Mouse (Mus musculus) cerebellum, postnatal 36 days (tissue): ENCODE data around the gene Nup107.

Experiments used
- DNase-seq, 2 experiments: peaks; one replicate each; pipeline ENCODE4 v3.0.0; 2021 to 2022; ENCODE audit warnings: mixed read lengths in 2 of 2

Nup107 gene

DNA sequence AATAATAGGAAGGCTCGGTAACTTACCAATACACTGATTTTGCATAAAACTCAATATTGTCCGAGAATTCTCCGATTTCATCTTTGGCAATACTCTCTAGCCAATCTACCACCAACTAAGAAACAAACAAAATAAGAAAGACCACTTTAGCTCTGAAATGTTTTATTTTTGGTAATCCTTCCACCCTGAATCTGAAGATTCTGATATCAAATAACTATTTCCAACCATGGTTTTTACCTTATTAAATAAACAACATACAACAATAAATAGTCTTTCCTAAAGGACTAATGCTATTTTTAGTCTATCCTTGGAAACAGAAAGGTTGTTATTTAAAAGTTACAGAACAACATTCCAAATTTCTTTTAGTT is 15.4 kb downstream of the Nup107 start:
- DNase-seq = no peak

DNA sequence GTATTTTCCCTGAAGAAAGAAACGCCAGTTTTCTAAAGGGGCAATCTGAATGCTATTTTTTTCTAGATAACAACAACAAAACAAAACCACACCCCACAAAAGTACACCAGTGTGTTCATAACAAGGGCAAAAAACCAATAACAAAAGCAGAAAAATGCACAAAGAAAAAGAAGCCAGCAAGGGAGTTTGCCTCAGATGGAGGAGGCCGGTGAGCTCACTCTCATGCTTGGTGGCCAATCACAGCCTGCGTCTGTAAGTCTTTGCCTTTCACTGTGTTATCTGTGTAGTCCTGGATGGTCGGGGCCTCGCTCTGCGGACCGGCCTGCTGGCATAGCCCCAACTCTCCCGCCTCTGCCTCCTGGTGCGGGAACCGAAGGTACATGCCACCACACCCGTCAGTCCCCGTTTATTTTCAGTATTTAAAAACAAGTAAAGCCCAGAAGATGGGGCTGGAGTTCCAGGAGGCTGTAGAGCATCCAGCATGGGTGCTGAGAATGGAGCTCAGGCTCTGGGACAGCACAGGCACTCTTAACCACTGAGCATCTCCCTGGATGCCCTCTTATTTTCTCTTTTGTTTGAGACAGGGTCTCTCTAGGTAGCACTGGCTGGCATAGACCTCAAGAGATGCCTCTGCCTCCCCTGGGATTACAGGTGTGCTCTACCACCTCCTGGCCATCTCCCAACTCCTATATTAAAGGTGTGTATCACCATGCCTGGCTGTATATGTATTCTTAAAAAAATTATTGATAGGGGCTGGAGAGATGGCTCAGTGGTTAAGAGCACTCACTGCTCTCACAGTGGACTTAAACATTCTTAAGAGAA is 16.0 kb downstream of the Nup107 start:
- no peak for DNase-seq

DNA sequence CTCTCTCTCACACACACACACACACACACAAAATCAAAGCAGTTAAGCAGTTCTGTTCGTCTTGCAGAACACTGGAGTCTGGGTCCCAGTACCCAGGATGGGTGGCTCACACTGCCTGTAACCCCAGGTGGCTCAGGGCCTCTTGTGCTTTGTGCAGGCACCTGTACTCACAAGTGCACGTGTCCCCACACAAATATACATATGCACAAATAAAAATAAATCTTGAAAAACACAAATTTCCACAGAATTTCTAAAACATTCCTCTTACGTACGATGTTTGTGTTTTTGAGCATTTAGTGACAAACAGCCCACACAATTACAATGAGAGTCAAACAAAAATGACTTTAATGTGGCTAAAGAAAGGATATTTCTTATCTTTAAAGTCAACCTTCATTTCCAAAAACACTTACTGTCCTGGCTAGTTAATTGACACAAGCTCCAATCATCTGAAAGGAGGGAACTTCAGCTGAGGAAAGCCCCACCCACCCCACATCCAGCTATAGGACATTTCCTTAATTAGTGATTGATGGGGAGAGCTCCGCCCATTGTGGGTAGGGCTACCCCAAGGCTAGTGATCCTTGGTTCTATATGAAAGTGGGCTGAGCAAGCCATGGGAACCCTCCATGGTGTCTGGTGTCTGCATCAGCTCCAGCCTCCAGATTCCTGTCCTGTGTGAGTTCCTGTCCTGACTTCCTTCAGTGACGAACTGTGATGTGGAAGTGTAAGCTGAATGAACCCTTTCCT is 16.9 kb downstream of the Nup107 start:
- DNase-seq = no peak

DNA sequence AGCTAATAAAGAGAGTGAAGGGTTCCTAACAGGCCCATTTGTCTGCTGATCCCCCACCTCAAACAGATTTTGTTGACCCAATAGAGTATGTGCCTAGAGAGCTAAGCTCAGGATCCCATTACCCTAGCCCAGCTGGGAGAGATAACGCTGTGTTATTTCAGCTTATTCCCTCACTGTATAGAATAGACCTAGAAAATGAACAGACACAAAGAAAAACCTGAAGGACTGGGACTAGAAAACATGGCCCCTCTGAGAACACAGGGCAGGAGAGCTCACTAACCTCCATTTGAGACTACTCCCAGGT is 17.7 kb downstream of the Nup107 start:
- no peak for DNase-seq

DNA sequence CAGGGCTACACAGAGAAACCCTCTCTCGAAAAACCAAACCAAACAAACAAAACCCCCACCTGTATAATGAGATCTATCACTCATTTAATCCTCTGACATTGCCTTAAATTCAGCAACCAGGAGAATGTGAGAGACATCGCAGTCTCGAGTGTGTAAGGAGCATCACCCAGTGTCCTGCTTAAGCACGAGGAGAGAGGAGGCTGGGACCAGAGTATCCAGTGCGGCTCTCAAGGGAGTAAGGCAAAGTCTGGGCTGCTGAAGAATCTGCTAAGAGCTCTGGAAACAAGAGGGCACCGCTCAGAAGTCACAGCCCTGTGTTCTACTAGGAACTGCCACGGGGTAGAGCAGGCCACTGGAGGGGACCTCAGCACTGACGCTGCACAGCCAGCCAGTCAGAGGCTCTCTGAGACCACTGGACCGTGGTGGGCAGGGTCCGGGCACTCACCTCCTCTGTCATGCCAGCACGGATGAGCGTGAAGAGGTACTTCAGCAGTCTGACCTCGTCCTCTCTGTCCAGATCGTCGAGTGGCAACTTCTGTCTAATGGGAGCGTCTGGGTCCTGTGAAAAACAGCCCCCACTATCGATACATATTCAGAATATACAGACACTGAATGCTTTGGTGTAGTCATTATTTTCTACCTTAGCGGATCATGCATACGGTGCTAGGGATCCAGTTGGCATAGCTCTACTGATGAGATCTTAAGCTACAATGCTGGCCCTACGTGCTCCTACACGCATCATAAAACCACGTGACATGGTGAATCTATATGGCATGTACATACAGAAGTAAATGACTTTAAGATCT is 18.3 kb downstream of the Nup107 start:
- DNase-seq = no peak

DNA sequence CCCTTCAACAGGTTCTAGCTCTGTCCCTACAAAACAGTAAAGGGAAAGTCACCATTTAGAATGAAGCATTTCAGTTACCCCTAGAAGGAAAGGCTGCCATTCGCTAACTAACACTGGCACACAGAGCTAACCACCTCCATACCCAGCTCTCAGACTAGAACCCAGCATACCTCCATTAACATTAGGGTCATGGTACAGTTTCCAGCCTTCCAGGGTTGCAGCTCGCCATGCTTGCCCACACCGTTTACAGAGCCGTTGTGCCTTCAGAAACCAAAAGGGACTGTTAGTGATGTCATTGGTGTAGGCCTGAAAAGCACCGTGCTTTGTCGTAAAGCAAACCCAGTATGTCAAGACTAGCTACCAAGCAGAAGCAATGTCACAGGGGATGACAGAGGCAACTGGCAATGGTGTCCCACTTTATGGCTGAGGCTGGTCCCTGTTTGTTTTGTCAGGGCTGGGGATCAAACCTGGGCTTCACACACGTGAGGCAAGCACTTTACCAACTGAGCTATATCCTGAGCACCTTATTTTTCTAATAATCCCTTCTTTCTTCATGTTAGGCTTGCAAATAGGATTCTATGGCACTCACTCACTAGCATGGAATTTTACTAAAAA is 19.3 kb downstream of the Nup107 start:
- no peak for DNase-seq

DNA sequence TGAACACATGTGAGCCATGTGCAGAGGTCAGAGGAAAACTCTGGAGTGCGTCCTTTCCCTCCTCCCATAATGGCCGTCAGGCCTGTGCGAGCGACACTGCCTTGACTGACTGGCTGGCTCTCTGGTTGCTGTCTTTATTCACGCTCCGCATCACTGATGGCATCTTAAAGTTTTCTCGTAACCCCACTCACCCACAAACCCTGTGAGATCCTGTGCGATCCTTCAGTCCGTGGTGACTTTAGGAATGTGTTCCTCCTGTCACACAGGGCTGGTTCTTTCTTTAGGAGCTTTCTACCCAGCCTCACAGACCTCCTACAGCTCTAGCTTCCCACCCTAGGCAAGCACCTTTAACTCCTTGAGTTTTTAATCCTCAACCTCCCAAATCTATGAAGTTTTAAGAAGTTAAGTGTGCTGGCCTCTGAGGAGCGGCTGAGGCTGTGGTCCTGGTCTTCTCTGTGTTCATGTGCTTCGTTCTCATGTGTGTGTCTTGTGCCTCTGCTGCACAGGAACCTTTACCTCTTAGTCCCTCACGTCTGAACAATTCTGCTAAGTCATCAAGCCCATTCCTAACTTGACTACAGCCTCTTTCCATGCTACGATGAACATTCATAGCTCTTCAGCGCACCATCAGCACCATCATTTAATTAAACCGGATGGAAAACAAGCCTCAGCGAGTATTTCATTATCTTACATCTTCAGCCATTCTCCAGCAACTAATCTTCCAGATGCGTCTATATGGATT is 20.0 kb downstream of the Nup107 start:
- no peak for DNase-seq

DNA sequence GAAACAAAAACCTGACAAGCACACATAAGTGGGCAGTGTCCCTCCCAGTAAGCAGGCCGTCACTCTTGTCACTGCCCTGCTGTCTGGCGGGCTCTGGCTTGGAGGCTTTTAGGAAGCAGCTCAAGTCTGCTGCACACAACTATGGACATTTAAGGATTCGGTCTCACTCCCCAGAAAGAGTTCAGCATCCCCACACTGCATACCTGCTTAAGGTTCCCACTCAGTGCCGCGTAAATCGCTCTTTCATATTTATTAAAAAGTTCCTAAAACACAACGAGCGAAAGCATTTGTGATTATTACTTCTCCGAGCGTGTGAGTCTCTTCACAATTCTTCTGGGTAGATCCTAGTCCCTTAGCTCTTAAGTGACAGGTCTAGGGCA is 21.4 kb downstream of the Nup107 start:
- no peak for DNase-seq

DNA sequence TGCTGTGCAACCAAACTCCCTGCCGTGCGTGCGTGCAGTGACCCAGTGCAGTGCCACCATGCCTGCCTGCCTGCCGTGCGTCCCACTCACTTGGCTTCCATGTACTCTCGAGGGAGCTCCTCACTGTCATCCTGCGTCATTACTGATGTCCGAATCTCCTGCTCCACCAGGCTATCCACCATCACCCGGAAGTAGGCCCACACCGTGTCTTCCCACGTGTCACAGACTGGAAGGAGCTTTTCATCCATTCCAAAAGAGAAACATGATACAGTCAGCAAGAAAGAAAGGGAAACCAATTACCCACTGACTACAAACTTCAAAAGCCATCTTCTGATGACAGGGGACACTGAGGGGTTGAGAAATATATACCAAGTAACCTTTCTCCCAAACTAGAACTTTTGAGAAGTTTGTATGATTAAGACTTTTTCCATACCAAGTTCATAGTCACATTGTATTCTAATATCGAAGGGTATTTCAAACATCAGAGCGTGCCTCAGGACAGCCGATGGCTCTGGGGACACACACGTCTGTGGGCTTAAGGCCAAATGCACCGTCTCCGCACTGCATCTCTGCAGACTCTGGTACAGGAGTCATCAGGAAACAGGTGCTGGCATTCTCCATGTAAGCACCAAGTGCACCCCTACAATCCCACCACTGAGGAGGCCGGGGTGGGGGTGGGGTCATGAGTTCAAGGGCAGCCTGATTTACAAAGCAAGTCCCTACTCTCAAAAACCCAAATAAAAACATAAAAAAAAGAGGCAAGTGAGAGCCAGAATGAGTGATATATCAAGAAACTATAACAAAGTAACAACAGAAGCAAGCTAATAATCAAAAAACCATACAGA is 22.0 kb downstream of the Nup107 start:
- no peak for DNase-seq

DNA sequence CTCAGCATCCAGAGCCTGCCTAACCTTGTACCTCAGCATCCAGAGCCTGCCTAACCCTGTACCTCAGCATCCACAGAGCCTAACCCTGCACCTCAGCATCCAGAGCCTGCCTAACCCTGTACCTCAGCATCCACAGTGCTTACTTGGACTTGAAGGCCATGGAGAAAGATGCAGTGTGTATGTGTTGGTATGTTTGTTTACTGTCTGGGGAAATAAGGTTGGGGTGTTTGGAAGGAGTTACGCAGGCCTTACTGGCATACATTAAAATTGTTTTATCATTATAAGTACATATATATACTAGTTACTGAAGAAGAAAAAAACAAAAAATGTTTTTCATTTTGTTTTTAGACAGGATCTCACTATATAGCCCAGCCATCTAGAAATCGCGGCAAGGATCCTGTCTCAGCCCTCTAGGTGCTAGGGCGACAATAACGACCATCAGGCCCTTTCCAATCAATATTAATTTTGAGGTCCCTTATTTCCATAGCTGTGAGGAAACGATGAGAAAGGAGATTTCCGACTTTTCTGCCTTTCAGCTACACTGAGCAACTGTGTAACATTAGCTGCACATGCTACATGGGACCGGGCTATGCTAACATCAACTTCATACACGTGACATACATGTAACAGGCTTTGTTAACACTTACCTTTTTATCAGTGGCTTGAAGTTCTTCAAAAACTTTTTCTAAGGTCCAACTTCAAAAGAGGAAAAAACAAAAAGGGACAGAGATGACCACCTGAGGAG is 22.8 kb downstream of the Nup107 start:
- no peak for DNase-seq

DNA sequence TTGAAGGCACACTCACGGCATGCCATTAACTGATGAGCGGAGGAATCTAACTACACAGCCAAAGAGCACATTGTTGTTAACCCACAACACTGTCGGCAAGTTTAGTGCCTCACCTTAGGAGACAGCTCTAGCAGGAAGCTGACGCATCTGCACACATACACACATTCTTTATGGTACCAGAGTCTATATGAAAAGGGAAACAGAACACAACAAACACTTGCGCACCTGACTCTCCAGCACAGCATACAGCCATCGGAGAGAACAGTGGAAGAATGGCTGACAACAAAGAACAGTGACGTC is 24.4 kb downstream of the Nup107 start:
- no peak for DNase-seq

DNA sequence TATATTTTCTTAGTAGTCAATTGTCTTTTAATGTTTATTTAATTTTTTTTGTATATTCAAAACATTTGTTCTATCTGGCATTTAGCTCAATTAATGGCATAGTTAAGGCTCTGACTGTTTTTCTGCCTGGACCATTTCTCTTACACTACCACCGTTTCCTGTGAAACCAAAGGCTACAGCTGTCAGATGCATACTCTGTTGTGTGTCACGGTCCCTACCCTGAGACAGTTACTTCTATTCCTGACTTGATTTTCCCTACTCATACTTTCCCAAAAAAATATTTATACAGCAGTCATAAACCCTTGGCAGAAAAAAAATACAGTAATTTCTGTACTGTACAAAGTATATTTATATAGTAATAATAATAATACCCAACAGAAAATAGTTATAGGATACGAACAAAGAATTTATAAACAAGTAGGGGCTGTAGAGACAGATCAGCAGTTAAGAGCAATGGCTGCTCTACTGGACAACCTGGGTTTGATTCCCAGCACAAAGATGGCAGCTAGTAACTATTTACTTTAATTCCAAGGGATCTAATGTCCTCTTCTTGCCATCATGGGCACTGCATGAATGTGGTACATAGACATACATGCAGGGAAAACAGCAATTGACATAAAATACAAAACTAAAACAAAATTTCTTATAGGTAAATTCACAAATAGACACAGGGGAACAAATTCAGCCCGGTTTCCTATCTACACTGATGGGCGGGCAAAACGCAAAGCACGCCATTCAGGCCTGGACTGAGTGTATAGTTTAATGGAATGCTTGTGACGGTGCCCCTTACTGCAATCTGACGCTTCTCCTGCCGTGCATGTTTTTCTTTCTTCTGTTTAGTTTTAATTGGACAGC is 25.0 kb downstream of the Nup107 start:
- DNase-seq = no peak

DNA sequence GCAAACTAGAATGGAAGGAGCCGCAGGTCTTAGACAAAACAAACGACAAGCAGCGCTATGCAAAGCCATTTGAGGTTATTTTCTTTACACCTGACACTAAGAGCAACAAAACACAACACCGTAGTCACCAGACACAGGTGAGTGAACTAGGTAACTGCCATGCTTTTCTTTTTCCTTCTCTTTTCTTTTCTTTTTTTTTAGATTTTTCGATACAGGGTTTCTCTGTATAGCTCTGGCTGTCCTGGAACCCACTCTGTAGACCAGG is 25.7 kb downstream of the Nup107 start:
- no peak for DNase-seq

DNA sequence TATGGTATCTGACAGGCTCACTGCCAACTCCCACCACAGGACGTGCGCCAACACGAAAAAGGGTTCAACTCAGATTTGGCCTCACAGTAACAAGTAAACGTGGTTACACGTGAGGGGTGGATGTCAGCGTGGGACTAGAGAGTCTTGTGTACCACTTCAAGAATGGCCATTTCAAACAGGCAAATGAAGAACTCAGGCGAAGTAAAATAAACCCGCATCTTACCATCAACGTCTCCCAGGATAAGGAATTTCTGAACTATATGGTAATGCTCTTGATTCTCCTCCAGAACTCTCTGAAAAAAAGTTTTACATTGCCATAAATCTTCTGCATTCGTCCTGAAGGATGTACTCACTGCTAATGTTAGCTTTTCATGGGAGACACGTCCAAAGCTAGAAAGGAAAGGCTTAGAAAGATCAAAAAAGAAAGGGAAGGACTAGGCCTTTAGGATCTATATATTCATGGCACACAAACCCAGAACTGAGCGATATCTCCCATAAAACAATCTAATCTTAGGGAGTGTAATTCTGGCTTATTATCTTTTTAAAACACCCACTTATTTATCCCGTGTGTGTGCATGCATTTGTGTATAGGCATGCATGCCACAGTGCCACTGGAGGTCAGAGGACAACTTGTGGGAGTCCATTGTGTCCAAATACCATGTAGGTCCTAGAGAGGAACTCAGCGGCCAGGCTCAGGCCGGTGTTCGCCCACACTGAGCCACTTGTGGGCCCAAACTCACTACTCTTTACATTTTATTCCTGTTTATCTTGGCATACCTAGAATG is 26.2 kb downstream of the Nup107 start:
- DNase-seq = no peak

DNA sequence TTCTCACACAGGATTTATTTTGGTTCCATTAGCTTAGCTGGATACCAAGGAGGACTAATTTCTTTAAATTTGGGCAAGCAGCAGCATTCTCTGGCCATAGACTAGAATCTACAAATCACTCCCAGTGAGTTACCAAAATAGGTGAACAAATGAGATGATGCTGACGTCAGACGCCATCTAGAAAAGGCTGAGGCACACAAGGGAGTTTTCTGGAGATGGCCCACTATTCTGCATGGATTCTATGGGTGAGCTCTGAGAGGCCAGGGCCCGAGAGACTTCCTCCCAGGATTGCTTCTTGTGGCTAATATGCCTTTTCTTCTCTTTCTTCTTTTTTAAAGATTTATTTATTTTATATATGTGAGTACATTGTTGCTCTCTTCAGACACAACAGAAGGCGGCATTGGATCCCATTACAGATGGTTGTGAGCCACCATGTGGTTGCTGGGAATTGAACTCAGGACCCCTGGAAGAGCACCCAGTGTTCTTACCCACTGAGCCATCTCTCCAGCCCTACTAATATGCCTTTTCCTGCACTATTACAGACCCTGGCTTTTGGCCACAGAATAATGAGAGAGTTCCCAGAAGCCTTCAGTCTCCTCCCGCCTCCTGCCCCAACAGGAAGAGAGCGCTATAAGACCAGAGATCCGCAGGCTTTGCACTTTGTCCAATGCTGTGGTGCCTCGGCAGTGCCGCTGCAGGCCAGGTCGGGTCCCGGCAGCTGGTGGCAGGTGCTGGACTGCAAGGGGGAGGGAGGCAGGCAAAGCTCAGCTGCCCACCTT is 27.2 kb downstream of the Nup107 start:
- DNase-seq = no peak

DNA sequence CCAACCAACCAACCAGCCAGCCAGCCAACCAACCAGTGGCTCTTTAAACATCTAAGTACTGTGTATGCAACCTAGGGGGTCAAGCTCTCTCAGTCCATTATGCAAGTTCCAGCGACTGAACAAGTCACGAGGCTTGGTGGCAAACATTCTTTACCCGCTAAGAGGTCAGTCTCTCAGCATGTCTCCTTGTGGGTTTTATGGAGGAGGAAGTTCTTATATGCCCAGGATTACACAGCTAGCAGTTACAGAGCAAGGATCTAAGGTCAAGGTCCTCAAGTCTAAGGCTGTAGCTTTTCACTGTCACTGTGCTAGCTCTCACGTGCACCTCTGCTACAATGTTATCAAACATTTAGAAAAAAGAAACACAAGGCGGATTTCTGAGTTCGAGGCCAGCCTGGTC is 27.9 kb downstream of the Nup107 start:
- no peak for DNase-seq

DNA sequence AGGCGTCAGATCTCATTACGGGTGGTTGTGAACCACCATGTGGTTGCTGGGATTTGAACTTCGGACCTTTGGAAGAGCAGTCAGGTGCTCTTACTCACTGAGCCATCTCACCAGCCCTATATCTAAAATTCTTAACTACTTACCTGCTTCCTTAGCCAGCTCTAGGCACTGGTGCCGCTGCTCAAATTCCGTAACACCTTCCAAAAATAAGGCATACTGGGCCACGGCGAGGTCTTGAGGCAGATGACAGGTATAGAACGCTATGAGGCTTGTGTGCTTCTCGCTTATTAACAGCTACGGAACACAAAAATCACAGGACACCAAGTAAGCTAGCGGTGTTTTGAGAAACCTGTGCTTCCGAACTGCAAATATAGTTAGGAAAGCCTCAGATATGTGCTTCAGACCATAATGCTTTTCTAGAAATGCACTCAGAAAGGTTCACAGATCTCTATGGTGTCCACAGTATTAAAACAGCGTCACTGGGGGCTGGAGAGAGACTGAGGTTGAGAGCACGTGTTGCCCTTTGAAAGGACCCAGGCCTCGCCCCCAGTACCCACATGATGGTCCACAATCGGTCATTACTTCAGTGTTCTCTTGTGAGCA is 28.8 kb downstream of the Nup107 start:
- no peak for DNase-seq

DNA sequence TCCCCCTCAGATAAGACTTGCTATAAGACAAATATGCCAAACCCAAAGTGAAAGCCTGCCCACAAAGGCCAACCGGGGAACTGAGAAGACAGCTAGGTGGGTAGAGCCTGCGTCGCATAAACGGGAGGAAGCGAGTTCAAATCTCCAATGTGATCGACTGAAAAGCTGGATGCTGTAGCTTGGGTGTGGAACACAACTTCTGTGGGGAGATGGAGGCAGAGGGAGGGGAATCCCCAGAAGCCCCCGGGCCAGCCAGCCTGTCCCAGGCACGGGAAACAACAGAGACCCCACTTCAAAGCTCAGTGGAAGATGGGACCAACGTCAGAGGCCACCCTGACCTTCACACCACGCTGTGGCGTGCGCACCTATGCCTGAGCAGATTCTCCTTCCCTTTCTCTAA is 29.5 kb downstream of the Nup107 start:
- no peak for DNase-seq
